Mouse (Mus musculus) embryo, embryonic 10.5 days (tissue): Measurements from ENCODE around the gene Krcc1.

Source experiments
- DNase-seq: peaks from one replicate; pipeline ENCODE4 v3.0.0-alpha.2; 2015; ENCODE audit warnings: low spot score

Krcc1 gene

GRCm38 (mm10) chr6:71271389-71272315 lies at the start of gene Krcc1:
TSS of gene Krcc1 (plus strand) at chr6:71271677.
- peak; percentile 98 for DNase-seq

GRCm38 (mm10) chr6:71224184-71224943 lies 47.1 kb upstream of the Krcc1 start:
- DNase-seq, result no peak

- no peak for DNase-seq
Observed at GRCm38 (mm10) chr6:71226544-71226943, 44.9 kb upstream of the Krcc1 start.

- peak; percentile 70 for DNase-seq
Observed at GRCm38 (mm10) chr6:71227157-71227770, 44.2 kb upstream of the Krcc1 start.

DNA sequence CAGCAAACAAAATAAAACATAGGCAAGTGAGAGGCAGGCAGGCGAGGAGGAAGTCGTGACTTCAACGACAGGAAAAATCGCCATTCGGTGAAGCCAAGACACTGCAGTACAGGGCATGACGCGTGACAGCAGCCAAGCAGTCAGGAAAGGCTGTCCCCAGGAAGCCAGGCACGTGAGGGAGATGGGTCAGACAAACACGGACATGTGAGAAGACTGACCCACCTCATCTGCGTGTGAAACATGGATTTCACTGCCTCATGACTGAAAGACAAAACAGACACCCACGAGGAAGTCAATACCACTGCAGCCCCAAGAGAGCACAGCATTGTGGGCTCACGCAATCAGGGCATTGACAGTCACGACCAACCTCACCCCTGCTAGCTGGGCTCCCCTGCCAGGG lies 36.4 kb upstream of the Krcc1 start:
- DNase-seq, result no peak

- no peak for DNase-seq
Observed at GRCm38 (mm10) chr6:71235944-71236343, 35.5 kb upstream of the Krcc1 start.

DNA sequence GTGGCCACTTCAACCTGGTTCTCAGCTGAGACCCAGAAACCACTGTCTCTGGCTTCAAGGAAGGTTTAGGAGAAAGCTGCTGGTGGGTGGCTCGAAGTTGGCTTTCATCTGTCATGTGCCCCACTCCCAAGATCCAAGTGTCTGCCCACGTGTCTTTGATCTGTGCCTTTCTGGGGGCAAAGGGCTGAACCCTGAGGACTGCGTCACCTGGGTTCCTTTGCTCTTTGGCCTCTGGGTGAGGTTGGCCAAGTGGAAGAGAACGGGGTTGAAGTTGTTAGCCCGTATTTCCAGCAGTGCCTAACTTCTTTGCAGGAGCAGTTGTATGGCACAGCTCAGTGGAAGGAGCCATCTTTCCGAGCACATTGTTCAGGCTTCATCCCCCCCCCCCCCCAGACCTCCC lies 35.0 kb upstream of the Krcc1 start:
- no peak for DNase-seq

DNA sequence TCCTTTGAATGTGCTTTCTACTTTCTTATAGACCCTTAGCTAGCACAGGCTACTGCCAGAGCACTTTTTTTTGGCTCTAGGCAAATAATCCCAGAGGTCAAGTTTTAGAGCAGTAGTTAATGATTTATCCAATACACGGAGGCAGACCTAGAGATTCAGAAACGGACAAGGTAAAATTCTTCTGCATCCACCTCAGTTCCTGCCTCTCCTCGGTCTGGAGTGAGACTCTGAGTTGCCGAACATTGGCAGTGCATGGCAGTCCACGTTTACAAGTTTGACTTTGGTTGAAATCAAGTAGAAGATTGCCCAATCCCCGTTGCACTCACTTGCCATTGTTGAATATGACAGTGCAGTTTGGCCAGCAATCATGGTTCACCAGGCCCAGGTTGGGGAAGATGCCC lies 34.4 kb upstream of the Krcc1 start:
- DNase-seq, result no peak

DNA sequence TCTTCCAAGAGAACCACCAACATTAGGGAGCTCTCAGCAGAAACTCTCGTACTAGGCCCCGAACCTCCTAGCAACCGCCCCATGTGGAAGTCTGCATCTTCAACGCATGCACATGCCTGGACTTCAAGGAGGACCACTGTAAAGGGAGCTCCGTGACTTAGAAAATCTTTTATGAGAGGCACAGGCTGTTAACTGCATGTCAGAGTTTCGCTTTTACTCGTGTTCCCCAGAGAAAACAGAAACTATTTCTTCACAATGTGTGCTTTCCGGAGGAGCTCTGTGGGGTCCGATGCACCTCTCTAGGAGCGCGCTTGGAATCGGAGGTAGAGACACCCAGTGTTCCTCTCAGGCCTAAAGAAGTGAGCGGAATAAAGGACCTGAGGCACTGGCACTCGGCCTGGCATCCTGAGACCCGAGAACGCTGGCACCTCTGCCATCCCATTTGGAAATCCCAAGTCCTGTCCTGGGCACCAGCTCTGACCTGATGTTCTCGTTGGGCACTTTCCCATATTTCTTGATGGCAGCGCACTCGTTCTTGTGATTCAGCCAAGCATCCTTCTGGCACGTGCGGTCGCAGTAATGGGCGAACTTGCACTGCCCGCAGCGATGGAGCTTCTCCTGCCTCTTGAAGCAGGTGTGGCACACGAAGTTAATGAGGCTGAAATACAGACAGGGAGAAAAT lies 32.3 kb upstream of the Krcc1 start:
- no peak for DNase-seq

DNA sequence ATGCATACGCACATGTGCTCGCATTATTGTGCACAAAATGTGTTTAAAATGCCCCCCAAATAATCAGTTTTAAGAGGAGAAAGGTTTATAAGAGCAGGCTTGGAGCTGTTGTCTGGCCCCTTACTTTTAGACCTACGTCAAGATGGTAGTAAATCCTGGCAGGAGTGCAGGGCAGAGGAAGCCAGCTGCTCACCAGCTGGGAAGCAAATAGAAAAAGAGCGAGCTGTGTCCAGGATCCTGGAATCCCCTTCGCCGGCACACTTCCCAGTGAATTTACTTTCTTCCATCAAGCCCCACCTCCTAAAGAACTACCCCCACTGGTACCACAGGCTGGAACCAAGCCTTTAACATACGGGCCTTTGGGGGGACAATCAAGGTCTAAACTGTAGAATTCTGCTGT lies 30.6 kb upstream of the Krcc1 start:
- no peak for DNase-seq

DNA sequence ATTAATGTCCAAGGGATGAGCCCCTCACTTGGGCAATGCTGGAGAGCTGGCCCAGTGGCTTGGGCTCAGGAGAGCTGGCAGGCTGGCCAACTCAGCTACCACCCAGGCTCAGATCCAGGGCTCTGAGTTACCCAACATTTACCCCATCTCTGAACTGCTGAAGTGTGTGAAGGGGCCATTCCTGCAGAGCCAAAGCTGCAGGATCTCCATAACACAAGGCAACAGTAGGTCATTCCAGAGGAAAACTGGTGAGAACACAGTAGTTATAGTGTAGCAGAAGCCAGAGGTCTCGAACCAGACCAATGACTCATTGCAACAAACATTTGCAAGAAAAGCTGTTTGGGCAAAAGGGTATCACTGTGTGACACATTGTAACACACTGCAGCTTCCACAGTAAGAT lies 28.7 kb upstream of the Krcc1 start:
- DNase-seq, result no peak

DNA sequence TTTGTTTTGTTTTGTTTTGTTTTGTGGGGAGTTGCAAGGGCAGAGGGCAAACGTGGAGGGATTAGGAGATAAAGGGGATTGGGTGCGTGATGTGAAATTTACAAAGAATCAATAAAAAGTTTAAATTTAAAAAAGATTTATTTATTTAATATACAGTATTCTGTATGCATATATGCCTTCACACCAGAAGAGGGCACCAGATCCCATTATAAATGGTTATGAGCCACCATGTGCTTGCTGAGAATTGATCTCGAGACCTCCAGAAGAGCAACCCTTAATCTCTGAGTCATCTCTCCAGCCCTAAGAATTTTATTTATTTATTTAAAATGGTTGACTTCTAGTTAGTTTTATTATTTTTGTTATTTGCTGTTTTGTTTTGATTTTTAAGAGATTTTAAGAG lies 28.2 kb upstream of the Krcc1 start:
- DNase-seq, result no peak

GRCm38 (mm10) chr6:71248420-71248819 lies 23.1 kb upstream of the Krcc1 start:
- no peak for DNase-seq

DNA sequence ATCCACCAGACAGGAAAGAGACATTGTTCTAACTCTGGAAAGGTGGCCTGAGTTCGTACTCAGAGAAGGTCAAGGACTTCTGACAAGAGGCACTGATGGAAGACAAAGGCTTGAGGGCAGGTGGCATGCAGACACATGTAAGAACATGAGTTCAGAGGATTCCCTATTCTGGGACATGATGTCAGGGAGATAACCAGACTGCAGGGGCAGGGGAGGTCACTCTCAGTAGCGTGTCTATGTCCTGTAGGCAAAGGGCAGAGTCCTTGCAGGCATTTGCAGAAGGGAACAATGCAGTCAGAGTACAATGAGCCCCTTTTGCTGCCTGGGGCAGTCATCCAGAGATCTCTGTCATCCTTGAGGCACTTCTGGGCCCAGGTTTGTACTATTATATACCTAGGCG lies 21.9 kb upstream of the Krcc1 start:
- DNase-seq, result no peak

DNA sequence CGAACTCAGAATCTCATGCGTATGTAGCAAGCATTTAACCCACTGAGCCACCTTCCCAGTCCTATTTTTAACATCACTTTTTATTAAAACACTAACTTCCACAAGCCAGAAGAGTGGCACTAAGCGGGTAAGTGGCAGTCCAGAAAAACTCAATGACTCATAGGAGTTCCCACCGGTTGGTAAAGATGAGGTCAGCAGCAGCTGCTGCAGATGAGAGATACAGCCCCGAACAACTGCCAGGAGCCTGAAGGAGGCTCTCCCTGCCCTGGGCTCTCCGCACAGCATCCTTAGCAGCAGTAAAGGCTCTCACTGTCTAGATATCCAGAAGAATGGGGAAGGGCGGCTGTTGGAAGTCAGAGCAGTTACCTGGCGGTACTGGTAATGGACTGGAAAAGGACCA lies 20.5 kb upstream of the Krcc1 start:
- no peak for DNase-seq

GRCm38 (mm10) chr6:71254456-71254855 lies 17.0 kb upstream of the Krcc1 start:
- DNase-seq, result no peak

DNA sequence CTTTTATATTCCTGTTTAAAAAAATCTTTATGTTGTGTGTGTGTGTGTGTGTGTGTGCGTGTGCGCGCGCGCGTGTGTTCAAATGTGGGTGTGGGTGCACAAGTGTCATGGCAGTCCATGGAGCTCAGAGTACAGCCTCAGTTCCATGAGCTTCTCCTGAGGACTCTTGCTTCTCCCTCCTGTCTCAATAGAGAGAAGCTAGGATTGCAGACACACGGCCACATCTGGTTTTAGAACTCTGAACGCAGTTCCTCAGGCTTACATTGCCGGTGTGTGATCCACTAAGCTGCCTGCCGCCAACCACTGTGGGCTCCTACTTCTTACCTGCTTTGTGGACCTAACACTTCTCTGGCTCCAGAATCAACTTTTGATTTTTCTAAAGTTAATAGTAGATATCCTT lies 15.3 kb upstream of the Krcc1 start:
- no peak for DNase-seq

GRCm38 (mm10) chr6:71257375-71257774 lies 14.1 kb upstream of the Krcc1 start:
- DNase-seq, result no peak

- DNase-seq, result no peak
Observed at GRCm38 (mm10) chr6:71258562-71258961, 12.9 kb upstream of the Krcc1 start.

GRCm38 (mm10) chr6:71259166-71259565 lies 12.3 kb upstream of the Krcc1 start:
- no peak for DNase-seq

GRCm38 (mm10) chr6:71260051-71260640 lies 11.3 kb upstream of the Krcc1 start:
- no peak for DNase-seq

GRCm38 (mm10) chr6:71261060-71261459 lies 10.4 kb upstream of the Krcc1 start:
- DNase-seq, result no peak
